Mouse (Mus musculus): ENCODE data around the gene Il17d. TPM values are rescaled to one million over a fixed set of nuclear protein-coding genes. Genes with fewer than 3 reads are reported as not detected.

Gene Il17d
- total RNA-seq, 2 experiments from 2014 or later, result not detected

- ATAC-seq (replicated peaks; ENCODE audit: low FRiP score, low TSS enrichment, poor library complexity, severe bottlenecking), result no peak
Observed at GRCm38 (mm10) chr14:57533841-57534240, 9.3 kb downstream of the Il17d start.

GRCm38 (mm10) chr14:57534346-57534745, 9.8 kb downstream of the Il17d start:
- ATAC-seq (replicated peaks; ENCODE audit: low FRiP score, low TSS enrichment, poor library complexity, severe bottlenecking), result no peak

GRCm38 (mm10) chr14:57534961-57535360, 10.4 kb downstream of the Il17d start:
- no peak for ATAC-seq (replicated peaks; ENCODE audit: low FRiP score, low TSS enrichment, poor library complexity, severe bottlenecking)

- no peak for ATAC-seq (replicated peaks; ENCODE audit: low FRiP score, low TSS enrichment, poor library complexity, severe bottlenecking)
Observed at GRCm38 (mm10) chr14:57535646-57536045, 11.1 kb downstream of the Il17d start.

- ATAC-seq (replicated peaks; ENCODE audit: low FRiP score, low TSS enrichment, poor library complexity, severe bottlenecking), result no peak
Observed at GRCm38 (mm10) chr14:57536820-57537219, 12.2 kb downstream of the Il17d start.

- no peak for ATAC-seq (replicated peaks; ENCODE audit: low FRiP score, low TSS enrichment, poor library complexity, severe bottlenecking)
Observed at GRCm38 (mm10) chr14:57537261-57538015, 12.9 kb downstream of the Il17d start.

GRCm38 (mm10) chr14:57540683-57541082, 16.1 kb downstream of the Il17d start:
- no peak for ATAC-seq (replicated peaks; ENCODE audit: low FRiP score, low TSS enrichment, poor library complexity, severe bottlenecking)

- ATAC-seq (replicated peaks; ENCODE audit: low FRiP score, low TSS enrichment, poor library complexity, severe bottlenecking), result no peak; the same call in 1 of the 2 replicates
Observed at GRCm38 (mm10) chr14:57542231-57542630, 17.7 kb downstream of the Il17d start.

GRCm38 (mm10) chr14:57543420-57544039, 19.0 kb downstream of the Il17d start:
- no peak for ATAC-seq (replicated peaks; ENCODE audit: low FRiP score, low TSS enrichment, poor library complexity, severe bottlenecking)

- ATAC-seq (replicated peaks; ENCODE audit: low FRiP score, low TSS enrichment, poor library complexity, severe bottlenecking), result no peak
Observed at GRCm38 (mm10) chr14:57545526-57545925, 20.9 kb downstream of the Il17d start.

- no peak for ATAC-seq (replicated peaks; ENCODE audit: low FRiP score, low TSS enrichment, poor library complexity, severe bottlenecking)
Observed at GRCm38 (mm10) chr14:57546131-57546530, 21.6 kb downstream of the Il17d start.

GRCm38 (mm10) chr14:57546557-57547021, 22.0 kb downstream of the Il17d start:
- ATAC-seq (replicated peaks; ENCODE audit: low FRiP score, low TSS enrichment, poor library complexity, severe bottlenecking), result 0 out of 2 replicates have a peak, but pooled peaks have one; percentile 45

GRCm38 (mm10) chr14:57547062-57547461, 22.5 kb downstream of the Il17d start:
- no peak for ATAC-seq (replicated peaks; ENCODE audit: low FRiP score, low TSS enrichment, poor library complexity, severe bottlenecking)

- ATAC-seq (replicated peaks; ENCODE audit: low FRiP score, low TSS enrichment, poor library complexity, severe bottlenecking), result no peak
Observed at GRCm38 (mm10) chr14:57552945-57553344, 28.4 kb downstream of the Il17d start.

- no peak for ATAC-seq (replicated peaks; ENCODE audit: low FRiP score, low TSS enrichment, poor library complexity, severe bottlenecking)
Observed at GRCm38 (mm10) chr14:57554434-57554833, 29.9 kb downstream of the Il17d start.

- no peak for ATAC-seq (replicated peaks; ENCODE audit: low FRiP score, low TSS enrichment, poor library complexity, severe bottlenecking)
Observed at GRCm38 (mm10) chr14:57555471-57556070, 31.0 kb downstream of the Il17d start.

- ATAC-seq (replicated peaks; ENCODE audit: low FRiP score, low TSS enrichment, poor library complexity, severe bottlenecking), result no peak
Observed at GRCm38 (mm10) chr14:57556922-57557321, 32.3 kb downstream of the Il17d start.

GRCm38 (mm10) chr14:57565626-57566025, 41.0 kb downstream of the Il17d start:
- no peak for ATAC-seq (replicated peaks; ENCODE audit: low FRiP score, low TSS enrichment, poor library complexity, severe bottlenecking)

GRCm38 (mm10) chr14:57571155-57572133, 46.9 kb downstream of the Il17d start, which contains the start of gene Eef1akmt1:
Eef1akmt1 (minus strand) TSS chr14:57571612.
- peak; percentile 99 for ATAC-seq (replicated peaks; ENCODE audit: low FRiP score, low TSS enrichment, poor library complexity, severe bottlenecking)
